Mouse (Mus musculus): ENCODE data around the gene Cntnap5b. TPM values are rescaled to one million over a fixed set of nuclear protein-coding genes. Genes with fewer than 3 reads are reported as not detected.
"Not testable (repeated sequence)": the region's sequence is repeated elsewhere in the genome, so short reads cannot be mapped to it uniquely, and the experiment has no call there.

The Cntnap5b gene
- polyA plus RNA-seq, 1 experiment = not detected

GRCm38 (mm10) chr1:99959428-99959987 is 186.9 kb downstream of the Cntnap5b start:
- no peaks in the 10 kb centered on the region for H3K4me1 ChIP-seq (ENCODE audit: control insufficient read depth, insufficient read depth, low read length)
- no peak overlapping the region for H3K27ac ChIP-seq (ENCODE audit: control insufficient read depth, insufficient read depth, low read depth, low read length, poor library complexity)
- WGBS = 35% methylated on average over 2 of the region's 2 CpGs
- H3K4me3 ChIP-seq (replicated peaks; ENCODE audit: control insufficient read depth, low read depth, low read length) = no peak overlapping the region
- no peak for TF ChIP-seq POLR2A (IDR thresholded peaks at IDR 0.05; ENCODE audit: borderline replicate concordance, control insufficient read depth, low read depth, low read length)
- no peak for TF ChIP-seq CTCF (IDR thresholded peaks at IDR 0.05; ENCODE audit: control insufficient read depth, insufficient read depth, low read length)

- Histone ChIP-seq H3K4me3 (replicated peaks; ENCODE audit: control insufficient read depth, low read depth, low read length) (no peak overlapping the region), H3K27ac (ENCODE audit: control insufficient read depth, insufficient read depth, low read depth, low read length, poor library complexity) (no peak overlapping the region), H3K4me1 (ENCODE audit: control insufficient read depth, insufficient read depth, low read length) (no peaks in the 10 kb centered on the region)
- 67% methylated on average over 2 of the region's 2 CpGs for WGBS
- TF ChIP-seq POLR2A (IDR thresholded peaks at IDR 0.05; ENCODE audit: borderline replicate concordance, control insufficient read depth, low read depth, low read length) = no peak
- no peak for TF ChIP-seq CTCF (IDR thresholded peaks at IDR 0.05; ENCODE audit: control insufficient read depth, insufficient read depth, low read length)
Observed at GRCm38 (mm10) chr1:99967300-99968089, 194.9 kb downstream of the Cntnap5b start.

GRCm38 (mm10) chr1:99970184-99971086 is 197.9 kb downstream of the Cntnap5b start:
- no peak for TF ChIP-seq CTCF (IDR thresholded peaks at IDR 0.05; ENCODE audit: control insufficient read depth, insufficient read depth, low read length)
- TF ChIP-seq POLR2A (IDR thresholded peaks at IDR 0.05; ENCODE audit: borderline replicate concordance, control insufficient read depth, low read depth, low read length) = no peak
- Histone ChIP-seq H3K4me1 (ENCODE audit: control insufficient read depth, insufficient read depth, low read length) (no peaks in the 10 kb centered on the region), H3K4me3 (replicated peaks; ENCODE audit: control insufficient read depth, low read depth, low read length) (no peak overlapping the region), H3K27ac (ENCODE audit: control insufficient read depth, insufficient read depth, low read depth, low read length, poor library complexity) (no peak overlapping the region)
- 51% methylated on average over 4 of the region's 4 CpGs for WGBS

DNA sequence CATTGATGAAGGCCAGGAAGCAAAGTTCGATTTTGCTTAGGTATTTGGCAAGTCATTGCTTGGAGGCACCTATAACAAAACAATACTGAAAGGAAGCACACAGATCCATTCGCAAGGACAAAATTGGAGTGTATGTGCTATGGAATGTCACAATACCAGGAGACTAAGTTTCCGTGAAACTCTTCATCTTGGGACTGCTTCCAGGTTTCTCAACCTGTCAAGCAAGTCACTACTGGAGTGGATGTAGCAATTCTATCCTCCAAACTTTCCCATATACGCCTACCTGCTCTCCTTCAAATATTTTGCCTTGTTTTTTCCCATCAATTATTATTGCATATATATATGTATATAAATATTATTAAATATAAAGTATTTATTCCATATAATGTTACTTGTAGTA is 228.7 kb downstream of the Cntnap5b start:
- not testable (repeated sequence) for H3K4me3 ChIP-seq (replicated peaks; ENCODE audit: control insufficient read depth, low read depth, low read length); H3K4me1 ChIP-seq (ENCODE audit: control insufficient read depth, insufficient read depth, low read length); H3K27ac ChIP-seq (ENCODE audit: control insufficient read depth, insufficient read depth, low read depth, low read length, poor library complexity)
- 81% methylated on average over 4 of the region's 4 CpGs for WGBS

DNA sequence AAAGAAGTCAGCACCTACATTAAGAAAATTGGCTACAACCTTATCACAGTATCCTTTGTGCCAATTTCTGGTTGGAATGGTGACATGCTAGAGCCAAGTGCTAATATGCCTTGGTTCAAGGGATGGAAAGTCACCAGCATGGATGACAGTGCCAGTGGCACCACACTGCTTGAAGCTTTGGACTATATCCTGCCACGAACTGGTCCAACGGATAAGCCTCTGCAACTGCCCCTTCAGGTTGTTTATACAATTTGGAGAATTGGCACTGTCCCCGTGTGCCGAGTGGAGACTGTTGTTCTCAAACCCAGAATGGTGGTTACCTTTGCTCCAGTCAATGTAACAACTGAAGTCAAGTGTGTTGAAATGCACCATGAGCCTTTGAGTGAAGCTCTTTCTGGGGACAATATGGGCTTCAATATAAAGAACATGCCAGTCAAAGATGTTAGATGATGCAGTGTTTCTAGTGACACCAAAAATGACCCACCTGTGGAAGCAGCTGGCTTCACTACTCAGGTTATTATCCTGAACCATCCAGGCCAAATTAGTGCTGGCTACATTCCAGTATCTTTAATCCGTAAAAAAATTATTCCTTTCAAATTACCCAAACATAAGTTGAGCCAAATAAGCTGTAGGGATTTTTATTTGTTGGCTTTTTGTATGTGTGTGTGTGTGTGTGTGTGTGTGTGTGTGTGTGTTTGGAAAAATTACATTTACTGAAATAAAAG is 233.6 kb downstream of the Cntnap5b start:
- Histone ChIP-seq H3K27ac (ENCODE audit: control insufficient read depth, insufficient read depth, low read depth, low read length, poor library complexity) (no peak overlapping the region), H3K4me3 (replicated peaks; ENCODE audit: control insufficient read depth, low read depth, low read length) (no peak overlapping the region), H3K4me1 (ENCODE audit: control insufficient read depth, insufficient read depth, low read length) (no peaks in the 10 kb centered on the region)
- TF ChIP-seq POLR2A (IDR thresholded peaks at IDR 0.05; ENCODE audit: borderline replicate concordance, control insufficient read depth, low read depth, low read length) = no peak
- no peak for TF ChIP-seq CTCF (IDR thresholded peaks at IDR 0.05; ENCODE audit: control insufficient read depth, insufficient read depth, low read length)
- WGBS = 75% methylated on average over 5 of the region's 5 CpGs

DNA sequence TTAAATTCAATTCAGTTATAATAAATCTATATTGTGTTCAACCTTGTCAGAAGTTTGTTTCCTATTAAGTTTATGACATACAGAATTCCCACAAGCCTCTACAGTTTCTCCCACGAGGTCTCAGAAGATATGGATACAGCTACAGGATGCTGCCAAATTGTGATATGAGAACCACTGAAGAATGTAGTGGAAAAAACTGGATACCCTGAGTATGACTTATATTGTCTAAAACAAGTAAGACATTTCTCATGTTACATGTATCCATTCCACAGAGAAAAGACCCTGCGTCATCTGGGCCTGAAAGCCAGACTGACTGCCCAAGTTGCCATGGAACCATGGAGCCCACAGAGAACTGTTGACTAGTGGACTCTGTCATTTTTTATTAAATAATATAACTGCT is 269.2 kb downstream of the Cntnap5b start:
- 67% methylated on average over 2 of the region's 2 CpGs for WGBS

DNA sequence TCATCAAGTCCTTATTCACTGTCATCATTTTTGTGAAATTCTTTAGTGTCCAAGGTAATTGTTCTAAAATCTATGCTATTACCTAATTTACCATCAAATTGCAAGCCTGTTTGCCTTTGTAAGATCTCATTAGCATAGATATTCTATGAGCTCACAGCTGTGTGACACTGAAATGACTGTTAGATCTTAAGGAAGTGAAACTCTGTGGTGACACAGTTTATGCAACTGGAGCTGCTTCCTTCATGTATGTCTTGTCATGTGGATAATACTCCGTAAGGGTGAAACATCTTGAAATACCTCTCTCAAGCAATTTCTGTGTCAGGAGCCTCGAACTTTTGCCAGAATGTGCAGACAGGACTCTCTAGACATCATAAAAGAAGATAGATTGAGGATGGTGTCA is 307.2 kb downstream of the Cntnap5b start:
- 27% methylated on average over 2 of the region's 2 CpGs for WGBS
- no peaks in the 10 kb centered on the region for H3K4me1 ChIP-seq (ENCODE audit: control insufficient read depth, insufficient read depth, low read length)
- no peak overlapping the region for H3K27ac ChIP-seq (ENCODE audit: control insufficient read depth, insufficient read depth, low read depth, low read length, poor library complexity)
- TF ChIP-seq CTCF (IDR thresholded peaks at IDR 0.05; ENCODE audit: control insufficient read depth, insufficient read depth, low read length) (no peak), POLR2A (IDR thresholded peaks at IDR 0.05; ENCODE audit: borderline replicate concordance, control insufficient read depth, low read depth, low read length) (no peak)
- H3K4me3 ChIP-seq (replicated peaks; ENCODE audit: control insufficient read depth, low read depth, low read length) = no peak overlapping the region

More for the DNA sequence above, 269.2 kb downstream of the Cntnap5b start:
- Histone ChIP-seq H3K27ac (ENCODE audit: control insufficient read depth, insufficient read depth, low read depth, low read length, poor library complexity) (no peak overlapping the region), H3K4me1 (ENCODE audit: control insufficient read depth, insufficient read depth, low read length) (no peaks in the 10 kb centered on the region), H3K4me3 (replicated peaks; ENCODE audit: control insufficient read depth, low read depth, low read length) (no peak overlapping the region)
- TF ChIP-seq POLR2A (IDR thresholded peaks at IDR 0.05; ENCODE audit: borderline replicate concordance, control insufficient read depth, low read depth, low read length) (no peak), CTCF (IDR thresholded peaks at IDR 0.05; ENCODE audit: control insufficient read depth, insufficient read depth, low read length) (no peak)

DNA sequence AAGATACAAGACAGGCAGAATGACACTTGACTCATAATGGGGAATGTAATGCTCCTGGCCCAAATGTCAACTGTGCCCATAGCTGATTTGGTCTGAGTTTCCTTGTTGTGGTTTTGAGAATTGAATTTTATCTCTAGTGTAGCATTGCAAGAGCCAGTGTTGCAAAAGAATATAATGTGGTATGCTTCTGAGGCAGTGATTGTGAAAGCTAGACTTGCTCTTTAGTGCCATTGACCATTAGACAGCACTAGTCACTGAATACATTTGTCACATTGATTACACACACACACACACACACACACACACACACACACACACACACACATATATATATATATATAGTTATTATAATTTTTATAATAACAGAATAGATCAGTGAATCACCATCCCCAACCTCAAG is 328.0 kb downstream of the Cntnap5b start:
- Histone ChIP-seq H3K4me1 (ENCODE audit: control insufficient read depth, insufficient read depth, low read length) (no peaks in the 10 kb centered on the region), H3K4me3 (replicated peaks; ENCODE audit: control insufficient read depth, low read depth, low read length) (no peak overlapping the region), H3K27ac (ENCODE audit: control insufficient read depth, insufficient read depth, low read depth, low read length, poor library complexity) (no peak overlapping the region)
- TF ChIP-seq CTCF (IDR thresholded peaks at IDR 0.05; ENCODE audit: control insufficient read depth, insufficient read depth, low read length) (no peak), POLR2A (IDR thresholded peaks at IDR 0.05; ENCODE audit: borderline replicate concordance, control insufficient read depth, low read depth, low read length) (no peak)
